Mouse (Mus musculus): ENCODE results near the gene Plekhg5. TPM values are rescaled to one million over a fixed set of nuclear protein-coding genes. Genes with fewer than 3 reads are reported as not detected.
A peak's percentile ranks its signal among the peaks of the same experiment; 100 is the strongest.
"Not testable (repeated sequence)": the region's sequence is repeated elsewhere in the genome, so short reads cannot be mapped to it uniquely, and the experiment has no call there.

Plekhg5 gene
- 10 to 100 TPM; 11.2 to 17.1 TPM for total RNA-seq (2021)
- long read RNA-seq, experiment 1, partial matches to known transcripts: 5 of 10 reads
- long read RNA-seq, experiment 1, other reads (novel, unspliced or antisense): 1 of 10 reads
- long read RNA-seq, experiment 2, full-length matches to known transcripts: 12 of 18 reads
- long read RNA-seq, experiment 2, partial matches to known transcripts: 1 of 18 reads
- long read RNA-seq, experiment 2, other reads (novel, unspliced or antisense): 5 of 18 reads

DNA sequence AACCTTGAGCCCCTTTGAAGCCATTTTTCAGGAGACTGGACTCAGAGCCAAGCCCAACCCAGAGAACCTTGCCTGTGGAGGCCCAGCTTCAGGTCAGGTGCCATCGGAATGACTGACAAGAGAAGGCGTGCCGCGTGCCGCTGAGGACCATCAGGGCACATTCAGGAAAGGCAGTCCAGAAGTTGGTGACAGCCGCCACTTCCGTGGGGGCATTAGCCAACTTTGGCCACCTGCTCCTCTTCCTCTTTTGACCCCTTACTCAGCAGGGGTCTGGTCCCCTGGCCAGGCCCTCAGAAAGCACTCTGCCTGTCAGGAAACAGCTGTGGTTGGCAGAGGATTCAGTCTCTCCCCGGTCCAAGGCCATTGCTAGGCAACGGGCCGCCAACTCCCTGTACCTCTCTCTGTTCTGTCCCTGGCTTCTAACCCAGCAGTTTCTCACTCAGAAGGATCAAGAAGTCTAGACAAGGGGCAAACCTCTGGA is at the start of gene Plekhg5:
Gene Plekhg5, plus strand, starts transcription at position 378 of the 481 bp plus-strand sequence.
- peak; percentile 73 for DNase-seq
- intact Hi-C loops (cut with DNase I; ENCODE audit: low total_unique reads): no loop called here

DNA sequence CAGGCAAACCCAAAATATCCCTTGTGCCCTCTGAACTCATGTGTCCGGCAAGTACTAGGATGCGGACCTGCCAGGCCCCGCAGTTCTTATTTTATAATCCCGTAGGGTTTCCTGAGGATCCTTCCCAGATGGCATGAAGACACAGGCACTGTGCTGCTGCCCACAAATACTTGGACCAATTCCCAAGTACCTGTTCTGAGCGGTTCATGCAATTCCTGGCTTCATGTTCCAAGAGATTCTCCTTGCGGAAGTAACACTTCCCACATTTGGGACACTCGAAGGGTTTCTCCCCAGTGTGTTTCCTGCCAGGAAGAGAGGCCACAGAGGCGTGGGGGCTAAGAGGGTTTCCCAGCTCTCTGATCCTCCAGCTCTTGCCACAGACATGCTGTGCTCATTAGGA is 49.8 kb upstream of the Plekhg5 start:
- intact Hi-C loops (cut with DNase I; ENCODE audit: low total_unique reads): no loop called here
- no peak for DNase-seq

DNA sequence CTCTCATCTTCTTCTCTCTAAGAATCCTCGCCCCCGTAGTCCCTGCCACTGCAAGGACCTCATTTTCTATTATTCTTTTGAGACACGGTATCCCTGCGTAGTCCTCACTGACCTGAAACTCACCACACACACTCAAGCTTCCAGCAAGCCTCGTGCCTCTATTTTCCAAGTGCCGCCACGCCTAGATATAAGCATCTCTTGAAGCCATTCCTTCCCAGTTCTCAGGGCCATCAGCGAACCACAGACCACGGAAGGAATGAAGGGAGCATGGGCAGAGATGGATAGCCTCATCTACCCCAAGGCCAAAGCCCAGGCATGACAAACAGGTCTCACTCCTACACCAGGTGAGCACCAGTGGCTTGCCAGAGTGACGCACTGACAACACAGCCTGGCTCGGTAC is 47.8 kb upstream of the Plekhg5 start:
- intact Hi-C loops (cut with DNase I; ENCODE audit: low total_unique reads): no loop called here
- DNase-seq: no peak

DNA sequence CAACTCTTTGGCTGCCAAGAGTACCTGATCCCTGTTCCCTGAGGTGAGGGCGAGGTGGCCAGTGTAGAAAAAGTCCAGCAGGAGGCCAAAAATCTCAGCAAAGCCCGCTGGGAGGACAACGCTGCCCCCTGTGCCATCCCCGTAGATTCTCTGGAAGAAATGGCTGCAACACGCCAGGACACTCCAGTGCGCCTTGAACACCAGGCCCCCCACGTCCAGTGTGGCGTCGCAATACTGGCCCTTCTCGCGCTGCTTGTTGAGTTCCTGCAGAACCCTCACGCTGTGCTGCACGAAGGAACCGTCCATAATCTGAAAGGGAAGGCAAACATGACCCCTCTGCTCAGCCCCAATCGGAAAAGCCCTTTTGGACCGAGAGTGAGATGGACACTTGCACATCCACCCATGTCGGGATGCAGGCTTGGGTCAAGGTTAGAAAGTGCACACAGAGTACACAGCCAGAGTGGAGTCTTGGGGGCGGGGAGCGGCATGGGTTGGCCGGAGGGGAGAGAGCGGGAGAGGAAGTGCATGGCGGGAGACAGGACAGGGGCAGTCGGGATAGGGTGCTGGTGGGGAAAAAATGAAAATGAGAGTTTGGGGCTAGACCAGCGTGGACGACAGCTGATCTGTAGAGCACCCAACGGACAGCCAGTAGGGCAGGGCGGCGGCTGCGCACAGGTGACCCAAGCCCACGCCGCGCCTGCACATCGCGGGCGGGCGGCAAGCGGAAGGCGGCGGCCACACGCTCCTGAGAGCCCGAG is 45.4 kb upstream of the Plekhg5 start:
- DNase-seq: peak; percentile 37

DNA sequence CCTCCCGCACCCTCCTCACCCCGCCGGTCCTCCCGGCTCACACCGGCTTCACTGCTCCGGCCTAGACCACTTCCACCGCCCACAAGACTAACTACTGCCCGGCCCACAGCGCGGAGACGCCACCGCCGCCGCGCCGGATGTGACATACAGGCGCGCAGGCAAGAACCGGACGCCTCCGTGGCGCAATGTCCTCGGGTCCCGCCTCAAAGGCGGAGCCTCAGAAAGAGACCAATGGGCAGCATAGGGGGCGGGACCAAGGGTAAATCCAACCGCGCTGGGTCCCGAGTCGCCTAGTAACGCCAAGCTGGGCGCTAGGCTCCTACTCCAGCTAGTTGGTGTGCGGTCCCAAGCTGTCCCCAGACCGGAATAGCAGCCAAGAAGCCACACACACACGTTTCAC is 44.8 kb upstream of the Plekhg5 start, which contains the start of gene Zbtb48:
Gene Zbtb48, minus strand, starts transcription at position 148 of the 400 bp plus-strand sequence.
- DNase-seq: peak; percentile 97
- intact Hi-C loops (cut with DNase I; ENCODE audit: low total_unique reads): loop anchor here (2.0 kb wide), 1 partner anchor 45 kb away; no protein-coding TSS in a partner anchor

More for the DNA sequence above, 45.4 kb upstream of the Plekhg5 start:
- intact Hi-C loops (cut with DNase I; ENCODE audit: low total_unique reads): loop anchor here (2.0 kb wide), 1 partner anchor 44 kb away; no protein-coding TSS in a partner anchor

DNA sequence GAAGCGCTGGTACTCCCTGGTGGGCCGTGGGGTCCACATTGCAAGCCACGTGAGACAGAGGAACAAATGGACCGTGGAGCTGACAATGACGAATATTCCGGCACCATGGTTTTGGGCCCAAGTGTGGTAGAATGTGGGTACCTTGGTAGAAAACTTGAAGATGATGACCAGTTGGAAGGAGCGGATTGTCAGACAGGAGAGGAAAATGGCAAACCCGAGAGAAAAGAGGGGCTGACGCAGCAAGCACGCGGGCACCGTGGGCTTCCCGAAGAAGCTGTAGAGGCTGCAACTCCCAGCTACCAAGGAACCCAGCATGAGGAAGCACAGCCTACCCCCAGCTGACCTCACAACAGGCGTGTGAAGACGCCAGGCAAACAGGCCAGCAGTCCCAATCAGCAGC is 43.8 kb upstream of the Plekhg5 start:
- intact Hi-C loops (cut with DNase I; ENCODE audit: low total_unique reads): no loop called here
- no peak for DNase-seq

DNA sequence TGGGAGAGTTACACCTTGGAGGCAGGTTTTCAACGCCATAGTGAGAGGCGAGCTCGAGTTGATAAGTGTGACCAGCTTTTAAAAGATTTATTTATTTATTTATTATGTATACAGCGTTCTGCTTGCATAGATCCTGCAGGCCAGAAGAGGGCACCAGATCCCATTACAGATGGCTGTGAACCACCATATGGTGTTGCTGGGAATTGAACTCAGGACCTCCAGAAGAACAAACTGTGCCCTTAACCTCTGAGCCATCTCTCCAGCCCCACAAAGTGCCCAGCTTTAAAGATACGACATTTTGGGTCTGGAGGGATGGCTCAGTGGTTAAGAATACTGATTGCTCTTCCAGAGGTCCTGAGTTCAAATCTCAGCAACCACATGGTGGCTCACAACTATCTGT is 43.2 kb upstream of the Plekhg5 start:
- intact Hi-C loops (cut with DNase I; ENCODE audit: low total_unique reads): no loop called here
- no peak for DNase-seq

DNA sequence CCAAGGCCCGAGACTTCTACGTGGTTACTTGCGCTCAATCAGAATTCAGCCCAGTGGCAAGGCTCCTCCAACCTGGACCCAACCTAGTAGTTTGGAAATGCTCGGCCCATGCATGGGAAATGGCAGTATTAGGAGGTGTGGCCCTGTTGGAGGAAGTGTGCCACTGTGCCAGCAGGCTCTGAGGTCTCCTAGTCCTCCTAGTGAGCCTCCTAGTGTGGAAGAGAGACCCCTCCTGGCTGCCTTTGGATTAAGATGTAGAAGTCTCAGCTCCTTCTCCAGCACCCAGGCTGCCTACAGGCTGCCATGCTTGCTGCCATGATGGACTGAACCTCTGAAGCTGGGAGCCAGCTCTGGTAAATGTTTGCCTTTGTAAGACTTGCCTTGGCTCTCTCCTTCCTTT is 42.3 kb upstream of the Plekhg5 start:
- intact Hi-C loops (cut with DNase I; ENCODE audit: low total_unique reads): no loop called here

DNA sequence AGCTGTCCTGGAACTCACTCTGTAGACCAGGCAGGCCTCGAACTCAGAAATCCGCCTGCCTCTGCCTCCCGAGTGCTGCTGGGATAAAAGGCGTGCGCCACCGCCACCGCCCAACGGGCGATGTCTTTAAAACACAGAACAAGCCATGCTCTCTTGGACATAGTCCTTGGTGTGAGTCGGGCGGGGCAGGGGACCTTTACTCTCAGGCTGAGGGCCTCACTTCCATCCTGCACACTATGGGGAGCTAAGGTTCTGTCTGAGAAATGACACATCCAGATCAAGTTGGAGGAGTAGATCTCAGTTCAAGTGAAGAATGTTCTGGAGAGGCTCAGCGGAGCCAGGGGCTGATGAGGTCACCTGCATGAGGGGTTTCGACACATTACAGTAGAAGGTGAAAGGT is 39.4 kb upstream of the Plekhg5 start:
- intact Hi-C loops (cut with DNase I; ENCODE audit: low total_unique reads): no loop called here
- no peak for DNase-seq

More for the DNA sequence above, 42.3 kb upstream of the Plekhg5 start:
- DNase-seq: no peak

DNA sequence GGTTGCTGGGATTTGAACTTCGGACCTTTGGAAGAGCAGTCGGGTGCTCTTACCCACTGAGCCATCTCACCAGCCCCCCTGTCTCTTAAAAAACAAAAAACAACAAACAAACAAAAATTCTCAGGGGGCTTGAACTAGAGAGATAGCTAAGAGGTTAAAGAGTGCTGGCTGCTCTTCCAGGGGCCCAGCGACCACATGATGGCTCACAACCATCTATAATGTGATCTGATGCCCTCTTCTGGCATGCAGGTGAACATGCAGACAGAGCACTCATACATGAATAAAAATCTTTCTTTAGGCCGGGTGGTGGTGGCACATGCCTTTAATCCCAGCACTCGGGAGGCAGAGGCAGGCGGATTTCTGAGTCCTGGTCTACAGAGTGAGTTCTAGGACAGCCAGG is 35.8 kb upstream of the Plekhg5 start:
- DNase-seq; intact Hi-C loops (cut with DNase I; ENCODE audit: low total_unique reads): not testable (repeated sequence)

DNA sequence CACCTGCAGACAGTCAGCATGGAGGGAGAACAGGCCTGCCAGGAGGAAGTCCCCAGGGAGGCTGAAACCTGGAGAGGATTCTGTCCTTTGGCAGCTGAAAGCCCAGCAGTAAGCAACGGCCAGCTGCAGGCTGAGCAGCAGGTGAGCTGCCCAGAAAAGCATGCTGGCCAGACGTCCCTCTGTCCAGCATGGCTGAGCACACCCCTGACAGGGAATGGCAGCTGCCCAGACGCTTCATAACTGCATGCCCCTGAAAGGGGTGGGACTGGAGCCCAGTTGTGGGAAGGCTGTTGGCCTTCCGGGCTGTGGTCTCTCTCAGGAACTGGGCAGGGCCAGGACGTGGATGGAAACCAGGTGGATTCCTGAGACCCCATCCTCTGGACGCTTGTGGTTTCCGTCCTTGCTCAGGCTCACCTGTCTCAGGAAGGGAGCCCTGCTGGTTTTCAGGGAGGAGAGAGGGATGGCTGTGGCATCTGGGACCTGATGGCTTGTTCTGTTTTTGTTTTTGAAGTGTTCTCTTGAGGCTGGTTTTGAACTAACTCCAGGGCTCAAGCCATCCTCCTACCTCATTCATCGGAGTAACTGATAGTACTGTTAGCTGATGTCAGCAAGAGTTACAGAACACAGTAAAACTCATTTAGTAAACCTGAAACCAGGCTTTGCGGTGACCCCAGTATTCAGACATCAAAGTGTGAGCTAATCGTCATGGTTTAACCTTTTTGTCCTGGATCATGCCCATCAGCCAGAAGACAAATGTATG is 33.9 kb upstream of the Plekhg5 start, which contains the start of gene Tas1r1:
Gene Tas1r1, minus strand, starts transcription at position 344 of the 760 bp plus-strand sequence.
- DNase-seq: peak; percentile 43
- intact Hi-C loops (cut with DNase I; ENCODE audit: low total_unique reads): no loop called here

DNA sequence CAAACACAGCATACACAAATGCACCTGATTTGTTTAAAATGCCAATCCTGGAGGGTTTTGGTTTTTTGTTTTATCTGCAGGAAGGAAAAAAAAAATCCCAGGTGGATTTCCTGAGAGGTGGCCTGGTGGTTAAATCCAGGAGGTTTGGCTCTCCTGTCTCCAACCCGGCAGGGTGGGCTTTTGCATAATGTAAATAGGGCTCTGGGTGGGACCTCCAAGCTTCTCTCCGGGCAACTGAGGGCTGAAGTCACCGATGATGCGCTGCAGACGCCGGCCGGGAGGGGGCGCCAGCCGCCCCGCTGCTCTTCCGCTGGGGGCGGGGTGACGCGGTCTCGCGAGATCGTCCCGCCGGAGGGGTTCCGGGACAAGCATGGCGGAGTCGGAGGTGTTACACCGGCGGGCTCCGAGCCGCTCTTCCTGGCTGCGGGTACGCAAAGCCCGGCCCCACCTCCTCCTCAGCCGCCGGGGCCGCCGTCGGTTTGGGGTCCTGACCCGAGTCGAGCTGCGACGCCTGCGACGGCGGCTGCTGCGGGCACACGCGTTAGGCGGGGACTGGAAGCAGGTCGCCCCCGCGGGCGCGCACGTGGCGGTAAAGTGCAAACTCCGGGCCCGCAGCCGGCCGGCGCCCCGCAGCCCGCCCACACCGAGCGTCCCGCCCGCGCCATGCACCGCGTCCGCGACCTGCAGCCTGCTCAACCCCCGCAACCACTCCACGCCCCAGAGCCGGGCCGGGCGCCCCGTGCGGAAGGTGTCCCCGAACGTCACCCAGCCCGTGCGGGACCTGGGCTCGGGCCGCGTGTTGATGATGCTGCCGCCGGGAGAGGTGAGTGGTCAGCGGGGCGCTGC is 33.1 kb upstream of the Plekhg5 start, which contains the start of gene Nol9:
Gene Nol9, plus strand, starts transcription at position 337 of the 846 bp plus-strand sequence.
- intact Hi-C loops (cut with DNase I; ENCODE audit: low total_unique reads): no loop called here
- DNase-seq: peak; percentile 94

DNA sequence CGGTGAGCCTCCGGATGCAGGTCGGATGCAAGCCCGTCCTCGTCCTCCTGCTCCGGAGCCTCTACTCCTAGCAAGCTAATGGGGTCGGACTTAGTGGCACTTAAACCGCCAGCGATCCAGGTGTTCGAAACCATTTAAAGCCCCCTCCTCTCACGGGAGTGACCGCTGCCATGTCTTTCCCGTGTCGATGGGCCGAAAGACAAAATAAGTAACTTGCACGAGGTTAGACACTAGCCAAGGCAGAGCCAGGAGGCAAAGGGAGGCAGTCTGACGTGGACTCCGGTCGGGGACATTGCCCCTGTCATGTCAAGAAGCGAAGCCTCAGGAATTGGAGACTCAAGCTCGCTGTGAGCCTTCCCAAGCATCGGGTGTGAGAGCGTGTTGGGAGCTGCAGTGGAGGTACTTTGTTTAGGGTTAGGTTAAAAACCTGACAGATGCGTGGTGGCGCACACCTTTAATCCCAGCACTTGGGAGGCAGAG is 32.4 kb upstream of the Plekhg5 start:
- intact Hi-C loops (cut with DNase I; ENCODE audit: low total_unique reads): loop anchor here (5.0 kb wide), 1 partner anchor 52 kb away; no protein-coding TSS in a partner anchor
- DNase-seq: no peak

DNA sequence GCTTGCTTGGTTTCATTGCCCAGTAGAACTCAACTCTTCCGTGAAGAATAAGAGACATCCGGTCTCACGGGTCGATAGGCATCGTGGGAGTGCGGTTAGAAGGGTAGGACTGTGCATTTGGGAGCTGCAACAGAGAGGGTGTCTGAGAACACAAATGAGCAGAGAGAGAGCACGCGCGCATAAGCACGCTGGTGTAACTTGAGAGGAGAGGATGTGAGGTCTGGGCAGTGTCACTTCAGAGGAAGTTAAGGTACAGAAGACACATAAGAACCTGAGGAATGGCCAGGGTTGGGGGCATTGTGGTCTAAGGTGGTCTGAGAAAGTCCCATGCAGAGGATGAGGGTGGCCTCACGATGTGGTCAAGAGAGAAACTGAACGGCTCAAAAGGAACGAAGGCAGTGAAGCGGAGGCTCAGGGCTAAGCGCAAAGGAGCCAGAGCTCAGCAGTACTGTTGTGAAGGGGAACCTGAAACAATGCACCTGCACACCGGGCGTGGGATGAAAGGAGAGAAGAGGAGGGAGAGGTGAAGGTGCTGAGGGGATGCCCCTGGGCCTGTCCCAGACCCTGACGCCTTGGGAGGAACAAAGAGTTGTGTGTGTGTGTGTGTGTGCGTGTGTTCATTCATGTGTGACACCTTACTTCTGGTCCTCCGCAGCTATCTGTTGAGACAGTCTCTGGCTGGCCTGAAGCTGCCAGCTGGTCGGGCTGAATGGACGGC is 30.2 kb upstream of the Plekhg5 start:
- intact Hi-C loops (cut with DNase I; ENCODE audit: low total_unique reads): loop anchor here (5.0 kb wide), 1 partner anchor 50 kb away; no protein-coding TSS in a partner anchor
- no peak for DNase-seq

DNA sequence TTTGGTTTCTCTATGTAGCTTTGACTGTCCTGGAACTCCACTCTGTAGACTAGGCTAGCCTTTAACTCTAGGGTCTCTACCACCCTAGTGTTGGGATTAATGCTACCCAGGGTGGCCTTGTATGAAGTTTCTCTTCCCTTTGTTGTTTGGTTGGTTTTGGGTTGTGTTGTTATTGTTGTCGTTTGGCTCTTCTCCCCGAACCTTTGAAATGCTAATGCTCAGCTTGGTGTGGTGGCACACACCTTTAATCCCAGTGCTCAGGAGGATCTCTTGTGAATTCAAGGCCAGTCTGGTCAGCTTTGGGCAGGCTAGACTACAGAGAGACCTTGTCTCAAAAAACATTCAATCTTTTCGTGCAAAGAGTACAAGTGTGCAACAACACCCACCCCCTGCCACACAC is 29.1 kb upstream of the Plekhg5 start:
- no peak for DNase-seq
- intact Hi-C loops (cut with DNase I; ENCODE audit: low total_unique reads): loop anchor here (5.0 kb wide), 1 partner anchor 49 kb away; no protein-coding TSS in a partner anchor

DNA sequence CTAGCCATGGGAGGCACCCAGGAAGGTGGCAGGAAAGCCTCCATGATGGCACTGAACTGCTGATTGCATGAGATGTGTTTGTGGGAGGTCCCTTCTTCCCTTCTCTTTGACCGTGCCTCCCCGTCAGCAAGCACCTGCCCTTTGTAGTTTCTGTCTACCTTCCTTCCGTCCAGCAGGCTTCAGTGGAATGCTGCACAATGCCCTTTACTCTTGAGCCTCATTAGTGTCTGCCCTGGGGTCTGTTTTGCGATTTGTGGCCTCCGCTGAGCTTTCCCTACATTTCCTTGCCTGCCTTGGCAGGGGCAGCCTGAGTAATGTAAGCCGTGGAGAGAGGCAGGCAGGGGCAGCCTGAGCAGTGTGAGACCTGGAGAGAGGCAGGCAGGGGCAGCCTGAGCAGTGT is 27.7 kb upstream of the Plekhg5 start:
- no peak for DNase-seq
- intact Hi-C loops (cut with DNase I; ENCODE audit: low total_unique reads): loop anchor here (5.0 kb wide), 1 partner anchor 48 kb away; no protein-coding TSS in a partner anchor

DNA sequence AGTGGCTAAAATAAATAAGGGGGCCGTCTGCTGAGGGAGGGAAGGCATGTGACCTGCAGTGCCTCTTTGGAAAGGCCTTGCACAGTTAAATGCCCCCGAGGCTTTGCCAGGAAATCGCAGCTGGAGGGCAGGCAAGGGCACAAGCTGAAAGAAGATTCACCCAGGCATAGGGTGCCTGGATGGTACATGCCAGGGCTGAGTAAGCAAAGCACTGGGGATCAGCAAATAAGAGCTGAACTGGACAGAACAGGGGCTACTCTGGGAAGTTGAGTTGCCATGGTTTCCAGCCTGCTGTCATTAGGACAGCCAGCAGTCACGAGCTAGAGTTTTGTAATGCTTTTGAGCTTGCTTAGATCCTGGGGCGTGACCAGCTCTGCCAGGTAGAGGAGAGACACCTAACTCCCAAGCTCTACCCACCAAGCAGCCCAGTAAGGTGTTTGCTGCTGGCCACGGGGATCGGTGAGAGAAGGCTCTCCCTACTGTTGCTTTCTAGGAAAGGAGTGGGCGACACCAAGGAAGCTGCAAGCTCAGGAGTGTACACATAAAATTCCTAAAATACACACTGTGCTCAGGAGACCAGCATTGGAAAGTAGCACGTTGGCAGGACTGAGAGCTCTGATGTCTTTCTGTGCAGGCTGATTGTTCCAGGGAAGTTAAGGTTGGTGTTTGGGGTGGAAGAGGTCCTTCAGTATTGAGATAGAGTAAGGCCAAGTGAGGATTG is 9.7 kb upstream of the Plekhg5 start:
- intact Hi-C loops (cut with DNase I; ENCODE audit: low total_unique reads): no loop called here
- peak; percentile 66 for DNase-seq

Data from gastrocnemius, postnatal 14 days (tissue).